Mouse (Mus musculus): ENCODE results near the gene Mcm5.

Mcm5 gene

DNA sequence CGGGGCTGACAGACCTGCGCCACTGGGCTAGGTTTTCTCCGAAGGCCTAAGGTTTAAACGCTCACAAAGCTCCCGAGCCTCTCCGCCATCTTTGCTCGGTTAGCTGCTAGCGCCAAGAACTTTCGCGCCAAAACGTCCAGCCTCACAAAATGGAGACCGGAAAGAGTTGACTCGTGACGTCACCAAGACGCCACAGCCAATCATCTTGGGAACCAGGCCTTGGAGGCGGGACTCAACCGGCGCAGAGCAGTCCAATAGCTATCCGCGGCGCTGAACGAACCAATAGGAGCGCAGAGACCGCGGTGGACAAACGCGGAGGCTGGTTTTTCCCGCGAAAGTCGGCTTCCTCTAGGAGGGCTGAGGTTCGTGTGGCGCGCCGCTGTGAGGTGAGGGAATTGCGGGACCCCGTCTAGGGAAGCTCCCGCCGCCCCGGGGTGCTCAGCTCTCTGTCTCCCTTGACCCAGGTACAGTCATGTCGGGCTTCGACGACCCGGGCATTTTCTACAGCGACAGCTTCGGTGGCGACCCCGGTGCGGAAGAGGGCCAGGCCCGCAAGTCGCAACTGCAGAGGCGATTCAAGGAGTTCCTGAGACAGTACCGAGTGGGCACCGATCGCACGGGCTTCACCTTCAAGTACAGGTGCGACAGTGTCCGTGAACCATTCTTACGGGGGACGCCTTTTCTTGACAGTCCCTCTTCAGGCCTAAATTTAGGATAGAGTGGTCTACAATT is at the start of gene Mcm5:
Mcm5 (plus strand) TSS at position 334 of the 732 bp plus-strand sequence.
- peak; percentile 98 for ATAC-seq (ENCODE audit: low TSS enrichment)

DNA sequence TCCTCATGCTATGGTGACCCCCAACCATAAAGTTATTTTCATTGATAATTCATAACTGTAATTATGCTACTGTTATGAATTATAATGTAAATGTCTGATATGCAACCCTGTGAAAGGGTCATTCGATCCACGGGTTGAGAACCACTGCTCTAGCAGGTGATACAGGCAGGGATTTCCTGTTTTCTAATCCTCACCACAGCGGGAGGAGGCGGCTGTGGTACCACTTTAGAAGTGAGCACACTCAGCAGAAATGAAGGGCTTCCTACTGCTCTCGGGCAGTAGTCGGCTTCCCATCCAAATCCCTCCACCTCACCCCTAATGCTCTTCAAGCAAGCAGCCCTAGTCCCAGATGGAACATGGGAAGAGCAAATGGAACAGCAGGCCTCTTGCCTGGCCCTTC is 49.3 kb upstream of the Mcm5 start:
- no peak for ATAC-seq (ENCODE audit: low TSS enrichment)

DNA sequence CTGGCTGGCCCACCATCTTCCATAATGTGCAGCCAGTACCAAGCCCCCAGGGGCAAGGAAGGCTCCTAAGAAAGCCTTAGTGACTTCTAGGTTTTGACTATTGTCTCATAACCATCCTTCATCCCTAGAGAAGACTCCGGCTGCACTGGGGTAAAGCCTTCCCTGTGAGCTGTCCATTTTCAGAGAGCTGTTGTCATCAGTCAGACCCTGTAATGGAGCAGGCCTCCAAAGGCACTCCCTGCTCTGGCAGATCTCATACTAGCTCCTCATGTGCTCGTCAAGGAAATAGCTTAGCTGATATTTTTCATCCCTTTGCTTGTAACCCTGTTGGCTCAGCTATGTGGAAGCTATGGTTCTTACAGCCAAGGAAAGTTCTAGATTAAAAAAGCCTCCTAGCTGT is 48.6 kb upstream of the Mcm5 start:
- no peak for ATAC-seq (ENCODE audit: low TSS enrichment)

DNA sequence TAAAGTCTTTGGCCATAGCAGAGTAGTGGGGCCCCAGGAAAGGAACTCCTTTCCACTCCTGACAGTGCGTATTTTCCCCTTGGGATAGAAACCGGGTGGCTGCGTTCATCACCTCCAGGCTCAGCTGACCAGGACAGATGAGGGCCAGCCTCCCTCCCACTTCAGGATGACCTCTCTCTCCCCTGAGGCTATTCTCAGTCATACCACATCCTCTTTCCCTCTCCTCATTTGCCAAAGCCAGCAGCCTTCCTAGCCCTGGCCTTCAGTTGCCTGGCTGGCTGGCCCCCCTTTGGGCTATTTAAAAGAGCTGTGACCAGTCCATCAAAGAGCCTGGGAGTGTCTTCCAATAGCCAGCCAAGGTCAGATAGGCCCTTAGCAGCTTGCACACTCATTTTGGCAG is 46.1 kb upstream of the Mcm5 start:
- ATAC-seq (ENCODE audit: low TSS enrichment), result no peak

DNA sequence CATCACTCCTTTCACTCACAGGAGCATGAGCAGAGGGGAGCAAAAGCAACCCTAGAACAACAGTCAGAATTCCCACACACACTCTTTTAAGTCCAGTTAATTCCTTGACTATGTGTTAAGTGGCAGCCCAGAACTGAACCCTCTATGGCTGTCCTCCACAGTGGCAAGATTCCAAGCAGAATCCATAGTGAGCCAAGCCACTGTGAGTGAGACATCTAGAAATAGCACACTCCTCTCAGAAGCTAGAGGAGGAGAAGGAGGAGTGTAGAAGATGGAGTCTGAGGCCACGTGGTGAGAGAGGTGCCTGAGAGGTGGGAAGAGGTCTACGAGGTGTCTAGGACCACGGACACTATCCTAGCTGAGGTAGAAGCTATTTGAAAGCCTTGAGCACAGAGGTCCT is 44.6 kb upstream of the Mcm5 start:
- ATAC-seq (ENCODE audit: low TSS enrichment), result peak; percentile 90

DNA sequence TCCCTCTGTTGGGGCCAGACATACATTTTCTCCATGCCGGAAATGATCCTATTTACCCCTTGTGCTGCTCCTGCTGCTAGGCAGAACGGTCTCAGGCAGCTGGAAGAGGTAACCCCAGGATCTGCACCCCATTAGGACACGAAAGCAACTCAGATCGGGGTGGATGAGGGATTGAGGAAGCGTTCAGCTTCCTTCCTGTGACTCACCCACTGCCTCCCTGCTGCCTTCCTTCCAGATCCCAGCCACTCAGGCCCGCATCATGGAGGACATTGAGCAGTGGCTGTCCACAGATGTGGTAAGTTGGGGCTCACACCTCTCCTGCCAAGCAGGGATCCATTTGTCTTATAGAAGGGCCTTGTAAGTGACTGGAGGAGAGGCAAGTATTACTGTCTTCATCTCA is 42.1 kb upstream of the Mcm5 start:
- ATAC-seq (ENCODE audit: low TSS enrichment), result no peak

DNA sequence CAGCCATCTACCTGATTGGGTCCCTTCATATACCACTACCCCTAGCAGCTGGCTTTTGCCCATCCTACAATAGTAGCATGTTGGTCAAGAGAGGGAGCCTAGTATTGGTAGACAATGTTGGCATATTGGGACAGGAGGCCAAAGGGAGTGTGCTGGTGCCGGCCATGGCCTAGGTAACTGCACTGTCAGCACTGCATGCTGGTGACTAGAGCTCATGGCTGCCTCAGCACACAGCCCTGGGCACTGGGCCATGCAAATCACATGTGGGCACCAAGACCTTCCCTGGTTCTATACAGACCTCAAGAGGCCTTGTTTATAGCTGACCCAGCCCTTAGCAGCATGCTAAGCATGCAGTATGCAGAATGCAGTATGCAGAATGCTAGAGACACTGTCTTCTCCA is 39.1 kb upstream of the Mcm5 start:
- no peak for ATAC-seq (ENCODE audit: low TSS enrichment)

DNA sequence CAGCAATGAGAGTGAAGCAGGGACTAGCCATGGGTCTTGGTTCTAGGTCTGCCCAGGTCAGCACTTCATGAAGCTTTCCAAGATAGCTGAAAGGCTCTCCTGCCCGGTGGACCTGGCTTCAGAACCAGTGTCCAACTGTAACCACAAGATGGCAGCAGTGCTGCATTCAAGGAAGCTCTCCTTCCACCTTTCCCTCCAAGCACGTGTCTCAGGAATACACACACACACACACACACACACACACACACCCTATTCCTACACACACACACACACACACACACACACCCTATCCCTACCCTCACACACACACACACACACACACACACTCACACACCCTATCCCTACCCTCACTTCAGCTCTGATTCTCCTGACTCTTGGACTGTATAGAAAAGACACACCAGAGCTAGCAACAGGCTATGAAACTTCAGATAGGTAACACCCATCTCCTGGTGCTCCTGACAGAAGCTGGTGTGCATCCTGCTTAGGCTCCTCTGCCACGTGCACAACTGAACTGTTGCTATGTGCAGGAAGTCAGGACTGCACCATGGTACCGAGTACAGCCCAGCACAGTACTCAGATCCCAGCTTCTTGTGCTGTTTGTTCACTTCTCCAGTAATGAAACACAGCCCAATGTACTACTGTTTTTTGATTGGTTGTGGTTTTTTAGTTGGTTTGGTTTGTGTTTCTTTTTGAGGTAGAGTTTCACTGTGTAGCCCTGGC is 37.6 kb upstream of the Mcm5 start:
- ATAC-seq (ENCODE audit: low TSS enrichment), result peak; percentile 92

DNA sequence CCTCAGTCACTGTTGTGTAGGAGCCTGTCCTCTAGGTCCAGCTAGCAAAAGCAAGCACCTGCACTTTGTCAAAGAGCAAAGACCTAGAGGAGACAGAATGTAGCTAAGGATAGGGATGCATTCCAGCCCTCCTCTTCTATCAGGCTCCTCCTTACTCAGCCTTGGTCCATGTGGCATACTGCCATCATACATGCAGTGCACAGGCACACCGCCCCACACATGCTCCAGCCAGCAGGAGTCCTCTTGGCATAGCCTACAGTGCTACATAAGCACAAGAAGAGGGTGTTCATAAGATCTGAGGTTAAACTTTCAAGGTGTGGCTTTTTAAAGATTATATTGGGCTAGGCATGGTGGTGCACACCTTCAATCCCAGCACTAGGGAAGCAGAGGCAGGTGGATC is 34.5 kb upstream of the Mcm5 start:
- ATAC-seq (ENCODE audit: low TSS enrichment), result no peak

DNA sequence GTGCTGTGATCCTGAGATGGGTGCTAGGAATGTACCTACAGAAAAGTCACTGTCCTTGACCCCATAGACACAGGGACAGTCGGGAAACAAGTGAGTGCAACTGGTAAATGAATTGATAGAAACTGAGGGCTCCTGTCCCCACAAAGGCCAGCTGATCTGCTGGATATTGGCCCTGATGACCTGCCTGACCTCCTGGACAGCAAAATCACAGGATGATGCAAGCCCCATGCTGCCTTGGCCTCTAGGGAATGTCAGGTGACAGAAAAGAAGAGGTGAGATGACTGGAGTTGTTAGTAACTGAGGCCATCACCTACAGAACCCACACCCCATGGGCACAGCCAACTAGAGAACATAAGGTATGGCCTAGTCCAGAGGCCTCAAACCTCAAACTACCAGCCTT is 31.2 kb upstream of the Mcm5 start:
- no peak for ATAC-seq (ENCODE audit: low TSS enrichment)

DNA sequence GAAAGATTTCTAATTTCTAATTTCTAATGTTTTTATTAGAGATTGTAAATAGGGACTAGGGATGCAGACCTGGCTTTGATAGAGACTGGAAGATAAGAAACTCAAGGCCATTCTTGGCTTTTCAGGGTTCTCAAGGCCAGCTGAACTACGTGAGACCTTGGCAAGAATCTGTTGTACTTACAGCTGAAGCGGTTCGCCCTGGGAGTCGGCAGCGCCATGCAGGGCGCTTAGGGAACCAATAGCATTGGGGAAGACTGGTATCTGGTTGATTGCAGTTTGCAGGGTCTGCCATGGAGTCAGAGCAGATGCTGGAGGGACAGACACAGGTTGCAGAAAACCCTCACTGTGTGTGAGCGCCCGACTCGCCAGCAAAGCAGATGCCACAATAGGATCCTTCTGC is 30.5 kb upstream of the Mcm5 start:
- no peak for ATAC-seq (ENCODE audit: low TSS enrichment)

DNA sequence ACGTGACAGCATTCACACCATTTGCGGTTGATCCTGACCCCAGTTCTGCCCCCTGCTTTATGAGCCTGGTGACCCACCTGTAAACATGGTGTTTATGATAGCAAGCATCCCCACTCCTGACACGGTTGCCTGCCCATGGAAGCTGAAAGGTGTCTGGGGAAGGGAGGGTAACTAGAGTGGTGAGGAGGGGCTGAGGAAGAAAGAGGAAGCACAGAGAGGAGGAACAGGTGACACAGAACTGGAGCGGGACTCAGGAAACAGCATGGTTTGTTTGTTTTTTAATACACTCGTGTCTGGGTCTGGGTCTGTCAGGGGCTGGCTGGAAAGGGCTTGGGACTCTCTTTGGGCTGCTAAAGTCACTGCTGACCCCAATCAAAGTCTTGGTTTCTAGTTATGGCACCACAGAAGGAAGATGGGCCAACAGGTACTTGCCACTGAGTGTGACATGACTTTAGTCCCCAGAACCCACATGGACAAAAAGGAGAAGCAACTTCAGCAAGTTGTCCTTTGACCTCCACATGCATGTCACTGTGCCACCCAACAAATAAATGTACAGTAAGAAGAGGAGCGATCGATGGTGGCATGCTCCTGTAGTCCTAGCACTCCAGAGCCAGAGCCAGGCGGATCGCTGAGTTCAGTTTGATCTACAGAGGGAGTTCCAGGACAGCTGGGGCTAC is 27.9 kb upstream of the Mcm5 start:
- ATAC-seq (ENCODE audit: low TSS enrichment), result no peak

DNA sequence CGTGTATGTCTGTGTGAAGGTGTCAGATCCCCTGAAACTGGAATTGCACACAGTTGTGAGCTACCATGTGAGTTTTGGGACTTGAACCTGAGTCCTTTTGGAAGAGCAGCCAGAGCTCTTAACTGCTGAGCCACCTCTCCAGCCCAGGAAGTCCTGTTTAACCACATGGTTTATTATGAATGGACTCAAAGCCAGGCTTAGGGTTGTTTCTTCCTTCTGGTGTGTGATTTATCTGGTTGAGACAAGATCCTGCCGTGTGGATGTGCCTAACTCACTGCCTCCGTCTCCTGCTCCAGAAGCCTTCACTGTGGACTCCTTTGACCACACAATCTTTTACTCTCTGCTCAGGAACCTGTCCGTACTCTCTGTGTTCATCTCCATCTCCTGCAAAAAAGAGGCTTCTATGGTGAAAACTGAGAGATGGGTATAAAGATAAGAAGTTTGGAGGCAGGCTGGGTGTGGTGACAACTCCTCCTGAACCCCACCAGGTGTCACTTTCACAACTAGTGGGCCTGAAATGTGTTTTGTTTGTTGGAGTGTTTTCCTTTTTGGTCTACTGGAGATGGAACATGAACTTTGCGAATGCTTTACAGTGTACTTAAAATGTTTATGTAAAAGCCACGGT is 27.1 kb upstream of the Mcm5 start:
- no peak for ATAC-seq (ENCODE audit: low TSS enrichment)

DNA sequence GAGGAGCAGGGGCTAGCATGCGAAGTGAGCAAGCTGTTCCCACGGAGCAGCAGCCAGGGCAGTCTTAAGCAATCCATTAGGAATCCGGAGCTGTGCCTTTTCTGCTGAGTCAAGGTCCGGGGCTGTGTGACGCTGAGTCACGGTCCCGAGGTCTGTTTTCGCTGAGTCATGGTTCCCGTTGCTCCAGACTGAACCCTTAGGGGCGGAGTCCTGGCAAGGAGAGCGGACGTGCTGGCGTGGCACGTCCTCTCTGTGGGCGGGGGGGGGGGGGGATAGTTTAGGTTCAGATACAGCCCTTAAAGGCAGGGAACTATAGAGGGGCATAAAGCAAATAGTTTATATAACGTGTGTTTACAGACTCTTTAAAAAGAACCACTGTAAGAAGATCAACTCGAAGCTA is 25.5 kb upstream of the Mcm5 start:
- ATAC-seq (ENCODE audit: low TSS enrichment), result peak; percentile 94

DNA sequence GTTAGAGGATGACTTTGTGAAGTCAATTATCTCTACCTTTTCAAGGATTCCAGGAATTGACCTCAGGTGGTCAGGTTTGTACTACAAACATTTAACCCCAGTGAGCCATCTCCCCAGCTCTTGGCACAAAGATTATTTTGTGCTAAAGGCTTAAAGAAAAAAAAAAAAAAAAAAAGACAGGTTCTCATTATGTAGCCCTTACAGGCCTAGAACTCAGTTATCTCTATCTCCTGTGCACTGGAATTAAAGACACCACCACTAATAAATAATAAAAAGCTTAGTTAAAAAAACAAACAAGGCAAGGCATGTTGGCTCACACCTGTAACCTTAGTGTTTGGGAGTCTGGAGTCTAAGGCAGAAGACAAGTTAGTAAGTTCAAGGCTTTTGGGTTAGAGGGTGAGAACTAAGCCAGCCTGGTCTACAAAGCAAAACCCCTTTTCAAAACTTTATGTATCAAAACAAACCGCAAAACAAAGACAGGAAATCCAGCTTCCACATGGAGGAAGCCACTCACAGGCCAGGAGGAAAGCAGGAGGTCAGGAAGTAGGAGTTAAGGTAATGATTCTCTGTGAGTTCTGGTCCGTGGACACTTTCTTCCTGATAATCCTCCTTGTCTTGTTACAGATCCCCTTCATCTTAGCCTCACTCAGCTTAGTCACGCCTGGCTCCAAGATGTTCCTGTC is 24.8 kb upstream of the Mcm5 start:
- no peak for ATAC-seq (ENCODE audit: low TSS enrichment)

DNA sequence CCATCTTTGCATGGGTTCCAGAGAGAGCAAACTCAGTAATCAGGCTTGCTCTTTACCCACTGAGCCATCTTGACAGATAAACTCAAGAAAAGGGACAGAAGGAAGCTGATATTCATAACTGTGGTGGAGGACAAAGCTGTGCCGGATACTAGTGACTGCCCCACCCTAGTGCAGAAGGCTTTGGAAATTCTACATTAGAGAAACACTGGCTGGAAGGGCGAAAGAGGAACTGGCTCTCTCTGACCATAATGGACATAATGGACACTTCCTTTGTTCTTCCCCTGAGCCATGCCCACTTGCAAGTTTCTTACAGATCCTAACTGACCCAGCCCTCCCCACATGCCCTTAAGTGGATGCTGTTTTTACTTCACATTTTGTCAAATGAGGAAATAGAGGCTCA is 23.4 kb upstream of the Mcm5 start:
- no peak for ATAC-seq (ENCODE audit: low TSS enrichment)

DNA sequence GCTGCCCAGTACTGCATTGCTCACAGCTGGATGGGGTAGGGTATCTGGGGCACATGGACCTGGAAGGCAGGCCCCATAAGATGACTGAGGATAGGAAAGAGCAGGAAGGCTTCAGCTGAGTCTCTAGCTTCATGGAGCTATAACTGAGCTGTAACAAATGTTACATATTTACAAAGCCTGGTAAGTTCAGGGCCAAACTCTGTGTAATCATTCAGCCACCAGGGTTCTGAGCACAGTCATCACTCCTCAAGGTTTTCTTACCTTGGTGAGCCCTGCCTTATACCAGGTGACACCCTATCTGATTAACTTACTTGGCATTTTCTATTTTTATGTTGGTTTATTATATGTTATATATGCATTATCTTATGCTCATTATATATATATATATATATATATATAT is 22.2 kb upstream of the Mcm5 start:
- ATAC-seq (ENCODE audit: low TSS enrichment), result no peak

DNA sequence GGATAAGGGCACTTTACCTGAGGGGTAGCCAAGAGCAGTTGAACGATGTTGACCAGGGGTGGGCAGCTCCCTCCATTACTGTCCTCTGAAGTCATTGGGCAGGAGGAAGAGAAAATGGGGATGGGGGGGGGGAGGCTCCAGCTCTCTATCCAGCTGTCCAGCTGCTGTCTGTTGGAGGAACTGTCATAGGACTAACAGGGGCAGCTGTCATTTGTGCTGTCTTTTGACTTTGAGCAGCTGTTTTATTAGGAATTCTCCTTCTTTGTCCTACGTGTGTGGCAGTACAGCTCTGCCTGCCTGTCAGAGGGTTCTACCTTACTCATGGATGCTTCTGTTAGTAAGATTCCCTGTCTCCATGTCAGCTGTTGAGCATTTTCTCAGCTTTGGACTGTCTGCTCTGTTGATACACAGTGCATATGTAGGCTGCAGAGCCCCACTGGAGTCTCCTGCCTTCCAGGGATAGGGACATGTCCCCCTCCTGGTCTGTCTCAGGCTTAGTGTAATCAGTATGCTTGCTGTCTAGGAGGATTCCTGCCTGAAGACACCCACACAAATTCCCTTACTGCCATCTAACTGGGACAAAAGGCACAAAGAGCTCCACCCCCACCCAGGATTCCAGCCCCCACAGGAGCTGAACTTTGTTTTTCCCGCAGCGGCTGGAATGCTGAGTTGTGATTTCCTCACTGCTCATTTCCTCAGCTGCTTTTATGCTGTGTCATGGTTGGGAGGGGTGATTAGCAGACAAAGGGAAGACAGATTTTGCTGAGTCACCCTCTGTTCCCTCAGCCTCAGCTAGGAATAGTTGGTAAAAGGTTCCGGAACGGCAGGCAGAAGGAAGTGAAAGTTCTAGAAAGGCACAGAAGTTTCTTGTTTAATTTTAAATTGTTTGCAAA is 20.1 kb upstream of the Mcm5 start:
- ATAC-seq (ENCODE audit: low TSS enrichment), result peak; percentile 70

DNA sequence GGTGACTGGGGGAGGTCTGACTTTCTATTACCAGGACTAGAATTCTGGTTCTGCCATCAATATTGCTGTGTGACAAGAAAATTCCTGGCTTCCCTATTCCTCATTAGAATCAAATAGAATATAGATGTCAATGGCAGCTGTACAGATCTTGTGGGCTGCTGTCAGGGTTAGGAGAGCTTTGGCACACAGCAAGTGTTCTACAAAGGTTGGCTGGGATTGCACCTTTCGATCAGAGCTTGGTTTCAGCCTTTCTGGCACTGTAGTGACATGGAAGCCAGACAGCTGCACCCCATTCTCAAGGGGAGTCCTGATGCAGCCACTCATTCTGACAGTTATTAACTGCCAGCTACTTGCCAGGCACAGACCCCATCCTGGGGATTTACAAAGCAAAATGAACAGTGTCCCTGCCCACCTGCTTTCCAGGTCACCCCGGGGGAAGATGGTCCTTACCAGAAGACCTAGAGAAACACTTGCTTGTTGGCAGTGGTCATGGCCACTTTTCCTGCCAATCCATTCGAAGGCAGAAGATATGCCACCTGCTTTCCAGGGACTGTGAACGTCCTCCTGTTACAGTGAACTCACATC is 18.5 kb upstream of the Mcm5 start:
- no peak for ATAC-seq (ENCODE audit: low TSS enrichment)

DNA sequence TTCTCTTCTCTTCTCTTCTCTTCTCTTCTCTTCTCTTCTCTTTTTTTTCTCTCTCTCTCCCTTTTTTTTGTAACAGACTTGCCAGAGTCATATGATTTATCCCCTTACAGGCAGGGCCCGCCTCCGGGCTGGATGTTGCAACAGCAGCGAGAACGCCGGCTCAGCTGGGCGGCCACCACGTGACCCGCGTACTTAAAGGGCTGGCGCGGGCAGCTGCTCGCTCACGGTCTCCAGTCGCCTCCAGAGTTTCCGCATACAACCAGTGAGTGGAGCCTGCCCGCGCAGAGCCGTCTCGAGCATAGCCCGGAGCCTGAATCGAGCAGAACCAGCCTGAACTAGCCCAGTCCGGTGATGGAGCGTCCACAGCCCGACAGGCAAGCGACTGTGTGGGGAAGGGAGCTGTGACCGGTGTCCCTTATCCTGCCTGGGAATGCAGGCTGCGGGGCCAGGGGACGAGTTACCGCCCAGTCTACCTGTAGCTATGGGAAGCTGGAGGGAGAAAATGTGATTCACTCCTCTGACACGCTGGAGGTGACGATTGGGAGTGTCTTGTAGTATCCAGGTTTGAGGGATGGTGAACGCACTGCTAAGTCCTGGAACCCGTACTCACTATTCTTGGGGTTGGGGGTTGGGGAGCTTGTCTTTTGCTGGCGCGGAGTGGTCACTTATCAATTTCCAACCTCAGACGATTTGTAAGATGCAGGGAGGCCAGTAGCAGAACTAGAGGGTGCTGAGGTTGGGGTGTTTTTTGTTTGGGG is 15.8 kb upstream of the Mcm5 start, which contains the start of gene Hmox1:
Hmox1 (plus strand) TSS at position 223 of the 758 bp plus-strand sequence.
- peak; percentile 83 for ATAC-seq (ENCODE audit: low TSS enrichment)

All from frontal cortex, adult (tissue).